Mouse (Mus musculus) left cerebral cortex, postnatal 36 days (tissue): ENCODE measurements at regions not wholly inside any gene's neighbourhood (a gene's known extent, or its start where the extent isn't known, plus 50 kb on each side); places are given as distances from the start of the nearest gene placed in this dataset.
A peak's percentile ranks its signal among the peaks of the same experiment; 100 is the strongest.

ENCODE experiments used
- DNase-seq, 2 experiments: peaks; one replicate each; pipeline ENCODE4 v3.0.0; 2021 to 2022; ENCODE audit warnings: low spot score in 2 of 2, mixed read lengths in 1 of 2
- intact Hi-C: fragments of 180-260 bp; cut with DNase I; formaldehyde crosslinking; loops from one replicate; pipeline ENCODE4 v1.15.1; 2025

DNA sequence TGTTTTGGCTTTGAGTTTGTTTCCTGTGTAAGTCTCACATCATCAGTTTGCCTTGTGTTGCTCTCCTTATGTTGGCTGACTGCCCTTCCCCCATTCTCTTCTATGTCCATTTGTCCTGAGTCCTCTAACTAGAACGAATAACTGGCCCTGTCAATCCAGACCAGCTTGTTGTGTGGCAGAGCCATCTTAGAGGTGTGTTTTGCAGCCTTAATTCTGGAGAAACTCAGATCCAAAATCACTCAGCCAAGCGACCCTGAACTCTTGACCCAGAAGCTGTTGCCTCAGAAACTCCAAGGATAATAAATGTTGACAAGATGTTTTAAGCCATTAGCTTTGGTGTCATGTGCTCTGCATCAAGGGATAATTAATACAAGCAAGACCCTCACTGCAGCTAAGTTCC, 92.9 kb upstream of the Vstm2b start:
- intact Hi-C loops = no loop called here
- no peak for DNase-seq

DNA sequence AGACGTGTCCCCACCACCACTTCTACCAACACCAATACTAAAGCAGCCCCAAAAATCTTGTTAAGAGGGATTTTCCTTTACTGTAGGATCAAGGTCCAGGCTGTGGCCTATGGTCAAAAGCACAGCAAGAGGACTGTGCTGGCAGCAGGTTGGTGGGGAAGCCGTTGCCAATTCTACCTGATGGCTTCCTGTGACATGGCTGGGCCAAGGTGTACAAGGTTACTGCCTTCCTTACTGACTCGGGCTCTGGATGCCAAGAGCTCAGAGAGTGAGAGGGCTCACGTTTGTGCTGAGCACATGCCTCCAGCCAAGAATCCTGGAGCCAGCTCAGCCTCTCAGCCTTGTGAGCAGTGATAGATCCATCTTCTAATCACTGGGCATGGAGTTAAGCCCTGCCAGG, 92.3 kb upstream of the Vstm2b start:
- intact Hi-C loops = no loop called here

DNA sequence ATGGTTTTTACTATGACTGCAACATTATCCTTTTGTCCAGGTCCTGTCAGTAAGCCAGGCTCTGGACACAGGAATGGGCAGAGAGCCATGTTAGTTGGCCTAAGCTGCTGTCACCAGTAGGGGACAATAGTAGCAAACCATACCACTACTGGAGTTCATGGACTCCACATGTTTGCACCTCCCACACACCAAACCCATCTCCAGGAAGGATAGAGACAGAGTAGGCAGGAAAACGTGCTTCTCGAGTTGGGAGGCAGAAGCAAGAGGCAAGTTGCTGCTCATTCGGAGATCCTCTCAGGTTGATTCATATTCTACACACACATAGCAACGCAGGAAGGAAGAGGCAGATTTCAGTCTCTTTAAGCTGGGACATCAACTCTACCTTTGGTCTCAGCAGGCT, 85.2 kb upstream of the Vstm2b start:
- intact Hi-C loops = no loop called here
- DNase-seq = peak; percentile 42 to 50

More for the DNA sequence above, 92.3 kb upstream of the Vstm2b start:
- DNase-seq = no peak

DNA sequence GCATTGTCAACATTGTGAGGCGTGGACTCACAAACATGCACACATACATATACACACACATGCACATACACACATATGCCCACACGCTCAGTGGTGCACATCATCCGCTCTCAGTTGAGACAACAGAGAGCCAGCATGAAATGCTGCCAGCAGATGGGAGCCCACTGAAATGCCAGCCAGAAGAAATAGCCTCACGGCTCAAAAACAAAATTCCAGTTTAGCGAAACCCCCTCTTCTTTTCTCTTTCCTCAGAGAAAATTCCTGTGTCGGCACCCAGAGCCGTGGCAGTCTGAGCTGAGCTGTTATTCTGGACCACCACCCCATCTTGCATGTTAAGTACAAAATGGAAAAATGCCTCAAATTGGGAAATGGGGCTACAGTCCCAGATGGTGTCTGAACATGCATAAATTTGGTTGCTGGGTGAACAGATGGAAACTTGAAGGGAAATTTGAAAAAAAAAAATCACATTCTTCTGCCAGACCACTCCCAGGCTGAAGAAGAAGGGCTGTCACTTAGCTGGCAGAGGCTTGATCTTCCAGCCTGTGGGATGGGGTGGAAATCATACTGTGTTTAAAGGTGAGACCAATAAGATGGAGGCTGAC, 72.9 kb upstream of the Vstm2b start:
- intact Hi-C loops = loop anchor here (5.0 kb wide), 1 partner anchor 72 kb away; the partner anchor contains the start of gene Vstm2b
- peak; percentile 67 to 70 for DNase-seq

DNA sequence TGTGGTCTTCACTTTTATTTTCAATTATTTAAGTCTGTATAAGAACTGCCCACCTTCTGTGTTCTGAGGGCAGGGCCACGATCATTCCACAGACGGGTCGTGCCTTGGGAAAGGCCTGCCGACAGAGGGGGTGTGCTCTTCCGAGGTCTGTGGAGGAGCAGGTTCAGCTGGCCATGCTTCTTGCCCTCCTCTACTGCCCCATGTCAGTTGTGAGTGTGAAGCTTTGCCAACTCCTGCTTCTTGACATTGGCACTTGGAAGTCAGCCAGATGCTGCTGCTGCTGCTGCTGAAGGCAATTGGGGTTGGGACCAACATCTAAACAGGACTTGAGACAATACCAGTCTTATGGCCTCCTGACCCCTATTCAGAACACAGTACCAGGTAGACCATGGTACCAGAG, 68.6 kb upstream of the Vstm2b start:
- intact Hi-C loops = loop anchor here (5.0 kb wide), 1 partner anchor 68 kb away; the partner anchor contains the start of gene Vstm2b
- no peak for DNase-seq

DNA sequence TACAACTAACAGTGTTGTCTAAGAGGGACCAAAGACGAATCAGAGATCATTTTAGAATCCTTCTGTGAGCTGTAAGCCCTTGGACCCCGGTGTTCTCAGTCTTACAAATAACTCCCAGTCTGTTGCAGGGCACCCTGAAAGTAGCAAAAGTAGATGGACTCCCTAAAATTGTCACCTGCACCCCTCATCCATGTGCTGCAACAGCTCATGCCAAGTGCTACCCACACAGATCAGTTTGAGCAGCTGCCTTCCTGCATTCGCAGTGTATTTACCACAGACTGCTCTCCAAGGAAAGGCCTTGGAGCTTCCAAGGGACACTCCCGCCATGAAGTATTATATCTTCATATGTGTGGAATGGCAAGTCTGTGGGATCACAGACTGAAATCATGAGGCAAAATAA, 66.5 kb upstream of the Vstm2b start:
- DNase-seq = peak; percentile 19 to 24

DNA sequence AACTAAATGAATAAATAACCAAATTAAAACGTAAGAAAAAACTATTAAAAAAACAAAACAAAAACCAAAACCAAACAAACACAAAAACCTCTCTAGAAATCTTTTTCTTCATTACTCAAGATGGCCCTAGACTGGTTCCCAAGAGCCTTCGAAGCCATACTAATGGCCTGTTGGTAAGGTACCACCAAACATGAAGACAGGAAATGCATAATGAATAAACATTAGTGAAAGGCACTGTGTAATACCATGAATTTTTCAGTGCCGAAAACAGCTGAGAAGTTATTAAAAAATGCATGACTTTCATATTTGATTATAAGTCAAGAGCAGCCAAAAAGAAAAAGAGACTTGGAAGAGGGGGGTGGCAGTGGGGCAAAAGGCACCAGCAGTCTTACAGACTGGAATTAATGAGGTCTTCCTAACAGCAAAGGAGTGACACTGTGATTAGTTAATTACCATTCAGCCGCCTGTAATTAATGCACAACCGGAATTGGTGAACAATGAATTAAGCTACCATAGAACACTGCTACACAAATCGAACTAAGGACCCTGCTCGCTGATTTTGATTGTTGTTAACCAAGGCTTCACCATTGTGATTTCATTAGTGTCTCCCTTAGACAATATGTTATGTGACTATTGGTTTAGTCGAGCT, 55.7 kb upstream of the Vstm2b start:
- no peak for DNase-seq
- intact Hi-C loops = no loop called here

More for the DNA sequence above, 66.5 kb upstream of the Vstm2b start:
- intact Hi-C loops = no loop called here

DNA sequence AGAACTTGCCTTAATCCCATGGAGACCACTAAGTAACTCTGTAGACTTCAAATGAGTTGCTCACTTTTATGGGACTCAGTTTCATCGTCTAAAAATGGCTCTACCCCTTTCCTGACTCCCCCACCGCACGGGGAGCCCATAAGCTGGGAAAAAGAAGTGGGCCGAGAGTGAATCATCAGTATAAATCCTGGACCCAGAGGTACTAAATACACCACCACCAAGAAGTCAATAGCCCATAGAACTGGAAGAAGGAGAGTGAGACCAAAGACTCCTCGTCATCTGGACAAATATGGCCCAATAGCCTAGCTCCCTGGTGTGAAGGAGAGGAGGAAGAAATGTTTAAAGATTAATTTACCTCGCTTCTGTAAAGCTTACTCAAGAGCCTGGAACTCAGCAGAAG, 51.6 kb upstream of the Vstm2b start:
- intact Hi-C loops = no loop called here
- no peak for DNase-seq
